Mouse (Mus musculus): ENCODE measurements at regions not wholly inside any gene's neighbourhood (a gene's known extent, or its start where the extent isn't known, plus 50 kb on each side); places are given as distances from the start of the nearest gene placed in this dataset.

DNA sequence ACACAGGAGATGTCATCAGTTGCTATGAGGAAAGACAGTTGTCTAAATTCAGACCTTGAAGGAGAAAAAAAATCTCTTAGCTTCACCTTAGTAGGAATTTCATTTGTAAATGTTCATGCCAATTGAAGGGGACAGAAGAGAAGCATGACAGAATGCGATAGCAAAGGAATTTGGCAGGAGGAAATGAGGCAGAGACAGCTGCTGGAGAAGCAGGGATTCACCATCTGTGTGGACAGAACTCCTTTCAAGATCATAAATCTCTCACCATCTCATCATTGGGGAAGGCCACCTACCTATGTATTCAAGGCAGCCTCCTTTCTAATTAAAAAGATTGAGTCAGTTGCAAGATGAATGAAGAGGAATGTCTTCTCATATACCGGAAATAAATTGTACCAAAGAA is 387.8 kb downstream of the Hdgfl1 start:
- TF ChIP-seq CTCF (IDR thresholded peaks at IDR 0.05; ENCODE audit: low read depth, low read length) (no peak), POLR2A (IDR thresholded peaks at IDR 0.05; ENCODE audit: insufficient read depth, low read length) (no peak)

Measured in ES-Bruce4 (cell line).